Mouse (Mus musculus) cerebellum, postnatal 10 days (tissue): Measurements from ENCODE around the gene Npff.

Experiments
- DNase-seq, 2 experiments: peaks; one replicate each; pipeline ENCODE4 v3.0.0; 2021; ENCODE audit warnings: mixed read lengths in 2 of 2

Gene Npff

GRCm38 (mm10) chr15:102503924-102504782, 20.6 kb downstream of the Npff start:
- DNase-seq, result no peak

GRCm38 (mm10) chr15:102503447-102503846, 21.3 kb downstream of the Npff start, which contains the start of gene Gm10337:
Gene Gm10337, plus strand, starts transcription at chr15:102503722.
- no peak for DNase-seq

GRCm38 (mm10) chr15:102502254-102502840, 22.4 kb downstream of the Npff start:
- DNase-seq, result no peak

- DNase-seq, result no peak
Measured at GRCm38 (mm10) chr15:102501084-102501814, 23.5 kb downstream of the Npff start.

GRCm38 (mm10) chr15:102500479-102500878, 24.3 kb downstream of the Npff start:
- DNase-seq, result no peak

- no peak for DNase-seq
Measured at GRCm38 (mm10) chr15:102499851-102500250, 24.9 kb downstream of the Npff start.

- DNase-seq, result peak in 1 of 2 experiments; percentile 22
Measured at GRCm38 (mm10) chr15:102499370-102499769, 25.4 kb downstream of the Npff start.

GRCm38 (mm10) chr15:102498322-102498721, 26.4 kb downstream of the Npff start:
- no peak for DNase-seq

GRCm38 (mm10) chr15:102487664-102488063, 37.1 kb downstream of the Npff start:
- DNase-seq, result no peak

- DNase-seq, result no peak
Measured at GRCm38 (mm10) chr15:102485853-102486252, 38.9 kb downstream of the Npff start.

- no peak for DNase-seq
Measured at GRCm38 (mm10) chr15:102483136-102483535, 41.6 kb downstream of the Npff start.

GRCm38 (mm10) chr15:102474520-102474919, 50.2 kb downstream of the Npff start:
- no peak for DNase-seq
